Mouse (Mus musculus) R1 (cell line): ENCODE data around the gene Trp53i13.

Experiments
- DNase-seq: peaks from one replicate; pipeline ENCODE4 v3.0.0-alpha.2; 2018; ENCODE audit warnings: low read depth, low spot score

The Trp53i13 gene

GRCm38 (mm10) chr11:77463786-77464185 is 52.0 kb downstream of the Trp53i13 start:
- no peak for DNase-seq

DNA sequence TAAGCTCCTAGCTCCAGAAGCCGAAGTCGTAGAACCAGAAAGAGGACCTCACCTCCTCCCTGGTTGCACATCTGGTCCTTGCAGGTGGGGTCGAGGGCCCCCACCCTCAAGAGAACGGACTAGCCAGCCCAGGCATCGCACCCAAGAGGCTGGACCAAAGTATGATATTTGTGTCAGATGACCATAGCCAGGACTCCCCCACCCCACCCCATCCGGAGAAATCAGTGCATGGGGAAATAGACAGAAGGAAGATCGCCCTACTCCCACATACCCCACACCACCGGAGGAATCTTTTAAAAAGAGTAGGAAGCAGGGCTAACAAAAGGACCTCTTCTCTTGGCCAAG is 52.7 kb downstream of the Trp53i13 start:
- DNase-seq = no peak

GRCm38 (mm10) chr11:77462283-77463100 is 53.3 kb downstream of the Trp53i13 start, which contains the start of gene Coro6:
Coro6 (plus strand) TSS chr11:77462411.
- peak; percentile 70 for DNase-seq

- DNase-seq = no peak
Observed at GRCm38 (mm10) chr11:77461856-77462255, 53.9 kb downstream of the Trp53i13 start.
